Mouse (Mus musculus) erythroblast, embryonic 14.5 days (primary cell): ENCODE measurements around the gene Gm10382.

Experiments used
- GATA1 ChIP-seq: IDR thresholded peaks from 2 replicates; pipeline ENCODE4 v1.6.1; 2012; ENCODE audit warnings: low read length, inconsistent platforms, mixed read lengths
- TAL1 ChIP-seq: IDR thresholded peaks from 3 replicates; pipeline ENCODE4 v1.6.1; 2012; ENCODE audit warnings: low read length, inconsistent platforms, mixed read lengths

DNA sequence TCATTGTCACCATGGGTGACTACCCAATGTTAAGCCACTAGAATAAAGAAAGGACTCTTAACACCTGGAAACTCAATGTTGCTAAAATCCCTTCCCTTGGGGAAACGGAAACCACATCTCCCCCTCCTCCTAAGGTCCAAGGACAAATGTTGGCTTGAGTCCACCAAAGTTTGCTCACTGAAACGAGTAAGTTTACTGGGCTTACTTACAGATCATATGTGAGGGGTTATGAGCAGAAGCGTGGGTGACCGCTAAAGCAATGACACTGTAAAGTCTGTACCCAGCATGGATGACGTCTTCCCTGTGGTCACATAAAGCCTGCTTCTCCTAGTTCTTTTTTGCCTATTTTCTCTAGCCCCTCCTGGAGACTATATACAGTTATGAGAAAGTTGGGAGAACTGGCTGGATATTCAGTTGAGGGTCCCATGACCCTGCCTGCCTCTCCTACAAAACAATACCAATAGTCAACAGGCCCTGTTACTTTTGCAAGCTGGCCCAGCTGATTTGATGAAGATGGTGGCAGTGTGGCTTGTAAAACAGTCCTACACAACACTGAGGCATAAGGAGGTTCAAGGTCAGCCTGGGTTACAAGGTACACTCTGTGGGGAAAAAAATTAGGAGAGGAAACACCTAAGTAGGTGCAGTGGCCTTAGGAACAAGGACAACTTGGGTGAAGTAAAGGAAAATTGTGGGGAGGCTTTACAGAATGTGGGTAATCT, 7.0 kb upstream of the Gm10382 start:
- TF ChIP-seq TAL1 (no peak), GATA1 (no peak)
